Mouse (Mus musculus) neural tube, embryonic 14.5 days (tissue): ENCODE results near the gene Ebf4. TPM values are rescaled to one million over a fixed set of nuclear protein-coding genes. Genes with fewer than 3 reads are reported as not detected.
A peak's percentile ranks its signal among the peaks of the same experiment; 100 is the strongest.
"Not testable (repeated sequence)": the region's sequence is repeated elsewhere in the genome, so short reads cannot be mapped to it uniquely, and the experiment has no call there.

Experiments used
- ATAC-seq: fragments of 200-750 bp; cut with Nextera tagmentation; 2 replicates; pipeline ENCODE4 v1.8.0; 2017; ENCODE audit warnings: low read depth, mild to moderate bottlenecking, moderate TSS enrichment, moderate library complexity
- H3K27ac ChIP-seq: fragments of 300-500 bp; sonication (generic); 2 replicates; pipeline ENCODE4 v1.5.1; 2014; ENCODE audit warnings: low read depth, mild to moderate bottlenecking, control low read depth, low read length, moderate library complexity, mixed read lengths
- H3K27me3 ChIP-seq: fragments of 300-500 bp; sonication (generic); 2 replicates; pipeline ENCODE4 v1.6.1; 2014; ENCODE audit warnings: low read length; ENCODE audit not compliant: control insufficient read depth, insufficient read depth
- H3K36me3 ChIP-seq: fragments of 300-500 bp; sonication (generic); 2 replicates; pipeline ENCODE4 v1.6.1; 2014; ENCODE audit warnings: low read length, mixed read lengths; ENCODE audit not compliant: control insufficient read depth, insufficient read depth
- H3K4me1 ChIP-seq: fragments of 300-500 bp; sonication (generic); 2 replicates; pipeline ENCODE4 v1.6.1; 2014; ENCODE audit warnings: low read length; ENCODE audit not compliant: control insufficient read depth, insufficient read depth
- H3K4me2 ChIP-seq: fragments of 300-500 bp; sonication (generic); 2 replicates; pipeline ENCODE4 v1.6.1; 2014; ENCODE audit warnings: mild to moderate bottlenecking, low read depth, low read length, control low read depth
- H3K4me3 ChIP-seq: fragments of 300-500 bp; sonication (generic); 2 replicates; pipeline ENCODE4 v1.5.1; 2014; ENCODE audit warnings: low read depth, low read length, control low read depth, mixed read lengths
- H3K9ac ChIP-seq: fragments of 300-500 bp; sonication (generic); replicated peaks from 2 replicates; pipeline ENCODE4 v1.6.1; 2014; ENCODE audit warnings: low read depth, mild to moderate bottlenecking, control low read depth, low read length, mixed read lengths
- H3K9me3 ChIP-seq: fragments of 300-500 bp; sonication (generic); 2 replicates; pipeline ENCODE4 v1.6.1; 2016; ENCODE audit warnings: low read length; ENCODE audit not compliant: control insufficient read depth
- WGBS: fragments of 180-500 bp; shearing (Covaris S2); extraction: QIAGEN DNeasy Blood & Tissue Kit; methylation state at CpG from one replicate; pipeline ENCODE4 v1.1.7; 2014; 5-methylcytosine and 5-hydroxymethylcytosine counted together
- polyA plus RNA-seq: library from polyadenylated mRNA; unstranded; fragments of >200 nt; fragmentation: Nextera tagmentation; extraction: Ambion mirVana; gene quantifications from 2 replicates; pipeline ENCODE4 v1.2.1, GENCODE M21; 2014

Gene Ebf4
- polyA plus RNA-seq, 1 experiment from 2014 or later: 6.5 TPM

- no peaks in the 10 kb centered on the region for H3K36me3 ChIP-seq
- peaks cover 33% of the 10 kb centered on the region for H3K27me3 ChIP-seq
- H3K4me1 ChIP-seq: no peaks in the 10 kb centered on the region
- no peak overlapping the region for H3K27ac ChIP-seq
- no peak overlapping the region for H3K9ac ChIP-seq
- H3K4me3 ChIP-seq: no peak overlapping the region
- 3% methylated on average over 14 of the region's 14 CpGs for WGBS
- ATAC-seq: no peak
- no peaks in the 10 kb centered on the region for H3K9me3 ChIP-seq
- no peak overlapping the region for H3K4me2 ChIP-seq
Measured at GRCm38 (mm10) chr2:130362511-130363026, 67.6 kb downstream of the Ebf4 start.

GRCm38 (mm10) chr2:130365211-130366094, 70.5 kb downstream of the Ebf4 start:
- Histone ChIP-seq H3K4me1 (no peaks in the 10 kb centered on the region), H3K4me2 (peak overlapping the region; percentile 40), H3K9ac (no peak overlapping the region), H3K9me3 (no peaks in the 10 kb centered on the region), H3K36me3 (no peaks in the 10 kb centered on the region), H3K27me3 (peaks cover 28% of the 10 kb centered on the region), H3K4me3 (peak overlapping the region; percentile 2; the same call in 1 of the 2 replicates), H3K27ac (no peak overlapping the region)
- ATAC-seq: no peak
- whole genome bisulfite sequencing: 8% methylated on average over 29 of the region's 30 CpGs

- Histone ChIP-seq H3K9me3 (no peaks in the 10 kb centered on the region), H3K27me3 (peaks cover 9% of the 10 kb centered on the region), H3K4me3 (no peak overlapping the region), H3K36me3 (no peaks in the 10 kb centered on the region), H3K27ac (no peak overlapping the region), H3K9ac (no peak overlapping the region), H3K4me2 (no peak overlapping the region), H3K4me1 (no peaks in the 10 kb centered on the region)
- 73% methylated on average over 4 of the region's 4 CpGs for WGBS
- no peak for ATAC-seq
Measured at GRCm38 (mm10) chr2:130367386-130367785, 72.4 kb downstream of the Ebf4 start.

GRCm38 (mm10) chr2:130373026-130373425, 78.1 kb downstream of the Ebf4 start:
- H3K27ac ChIP-seq, ATAC-seq, H3K9me3 ChIP-seq, H3K27me3 ChIP-seq, H3K4me3 ChIP-seq, H3K4me2 ChIP-seq, H3K4me1 ChIP-seq, H3K36me3 ChIP-seq, H3K9ac ChIP-seq: not testable (repeated sequence)
- WGBS: 63% methylated on average over 1 of the region's 1 CpGs

GRCm38 (mm10) chr2:130374951-130375350, 80.0 kb downstream of the Ebf4 start:
- Histone ChIP-seq H3K4me3 (no peak overlapping the region), H3K9me3 (no peaks in the 10 kb centered on the region), H3K4me2 (no peak overlapping the region), H3K27me3 (no peaks in the 10 kb centered on the region), H3K9ac (no peak overlapping the region), H3K27ac (no peak overlapping the region), H3K36me3 (no peaks in the 10 kb centered on the region), H3K4me1 (no peaks in the 10 kb centered on the region)
- ATAC-seq: no peak
- 90% methylated on average over 4 of the region's 4 CpGs for WGBS

GRCm38 (mm10) chr2:130383205-130383604, 88.2 kb downstream of the Ebf4 start:
- H3K9ac ChIP-seq: no peak overlapping the region
- no peaks in the 10 kb centered on the region for H3K4me1 ChIP-seq
- no peak overlapping the region for H3K27ac ChIP-seq
- no peak overlapping the region for H3K4me2 ChIP-seq
- no peak for ATAC-seq
- no peaks in the 10 kb centered on the region for H3K36me3 ChIP-seq
- no peaks in the 10 kb centered on the region for H3K27me3 ChIP-seq
- no peaks in the 10 kb centered on the region for H3K9me3 ChIP-seq
- 35% methylated on average over 3 of the region's 3 CpGs for WGBS
- no peak overlapping the region for H3K4me3 ChIP-seq

- no peak for ATAC-seq
- no peak overlapping the region for H3K9ac ChIP-seq
- no peak overlapping the region for H3K4me2 ChIP-seq
- no peaks in the 10 kb centered on the region for H3K36me3 ChIP-seq
- no peak overlapping the region for H3K27ac ChIP-seq
- H3K9me3 ChIP-seq: no peaks in the 10 kb centered on the region
- H3K4me1 ChIP-seq: no peaks in the 10 kb centered on the region
- no peaks in the 10 kb centered on the region for H3K27me3 ChIP-seq
- 72% methylated on average over 6 of the region's 6 CpGs for WGBS
- H3K4me3 ChIP-seq: no peak overlapping the region
Measured at GRCm38 (mm10) chr2:130383895-130384294, 88.9 kb downstream of the Ebf4 start.

GRCm38 (mm10) chr2:130386212-130386611, 91.2 kb downstream of the Ebf4 start:
- Histone ChIP-seq H3K9me3 (no peaks in the 10 kb centered on the region), H3K9ac (no peak overlapping the region), H3K27me3 (no peaks in the 10 kb centered on the region), H3K36me3 (no peaks in the 10 kb centered on the region), H3K4me2 (no peak overlapping the region), H3K27ac (no peak overlapping the region), H3K4me1 (no peaks in the 10 kb centered on the region), H3K4me3 (no peak overlapping the region)
- WGBS: 70% methylated on average over 1 of the region's 1 CpGs
- ATAC-seq: no peak

- no peaks in the 10 kb centered on the region for H3K9me3 ChIP-seq
- no peaks in the 10 kb centered on the region for H3K36me3 ChIP-seq
- no peak overlapping the region for H3K4me2 ChIP-seq
- 77% methylated on average over 2 of the region's 2 CpGs for WGBS
- no peaks in the 10 kb centered on the region for H3K27me3 ChIP-seq
- no peak overlapping the region for H3K9ac ChIP-seq
- ATAC-seq: no peak
- H3K4me1 ChIP-seq: no peaks in the 10 kb centered on the region
- no peak overlapping the region for H3K27ac ChIP-seq
- no peak overlapping the region for H3K4me3 ChIP-seq
Measured at GRCm38 (mm10) chr2:130388796-130389195, 93.8 kb downstream of the Ebf4 start.
